Mouse (Mus musculus) stomach, postnatal 0 days (tissue): Measurements from ENCODE around the gene Rhoj. TPM values are rescaled to one million over a fixed set of nuclear protein-coding genes. Genes with fewer than 3 reads are reported as not detected.

Experiments used
- ATAC-seq: fragments of 200-750 bp; cut with Nextera tagmentation; 2 replicates; pipeline ENCODE4 v1.8.0; 2017; ENCODE audit not compliant: low FRiP score, low TSS enrichment
- DNase-seq: peaks from one replicate; pipeline ENCODE4 v3.0.0-alpha.2; 2016; ENCODE audit warnings: low spot score
- H3K27ac ChIP-seq: fragments of 300-500 bp; sonication (generic); replicated peaks from 2 replicates; pipeline ENCODE4 v1.5.1; 2014; ENCODE audit warnings: mild to moderate bottlenecking, control low read depth
- H3K27me3 ChIP-seq: fragments of 300-500 bp; sonication (generic); 2 replicates; pipeline ENCODE4 v1.6.1; 2014; ENCODE audit warnings: low read length; ENCODE audit not compliant: control insufficient read depth, insufficient read depth
- H3K36me3 ChIP-seq: fragments of 300-500 bp; sonication (generic); 2 replicates; pipeline ENCODE4 v1.6.1; 2014; ENCODE audit warnings: low read length, mixed read lengths; ENCODE audit not compliant: control insufficient read depth, insufficient read depth
- H3K4me1 ChIP-seq: fragments of 300-500 bp; sonication (generic); replicated peaks from 2 replicates; pipeline ENCODE4 v1.6.1; 2014; ENCODE audit warnings: antibody characterized with exemption; ENCODE audit not compliant: control insufficient read depth, insufficient read depth
- H3K4me2 ChIP-seq: fragments of 300-500 bp; sonication (generic); replicated peaks from 2 replicates; pipeline ENCODE4 v1.6.1; 2014; ENCODE audit warnings: low read depth, mild to moderate bottlenecking, control low read depth, moderate library complexity
- H3K4me3 ChIP-seq: fragments of 300-500 bp; sonication (generic); 2 replicates; pipeline ENCODE4 v1.5.1; 2014; ENCODE audit warnings: low read depth, low read length, control low read depth
- H3K9ac ChIP-seq: fragments of 300-500 bp; sonication (generic); 2 replicates; pipeline ENCODE4 v1.6.1; 2014; ENCODE audit warnings: mild to moderate bottlenecking, low read length, control low read depth, mixed read lengths
- H3K9me3 ChIP-seq: fragments of 300-500 bp; sonication (generic); 2 replicates; pipeline ENCODE4 v1.6.1; 2016; ENCODE audit warnings: low read length; ENCODE audit not compliant: control insufficient read depth
- CTCF ChIP-seq: IDR thresholded peaks from 2 replicates; pipeline ENCODE4 v1.5.1; 2016; ENCODE audit warnings: antibody characterized with exemption, low read depth, mild to moderate bottlenecking, moderate library complexity
- EP300 ChIP-seq: optimal IDR thresholded peaks from 2 replicates; pipeline ENCODE3; 2016; ENCODE audit warnings: antibody characterized with exemption
- WGBS: fragments of 180-500 bp; shearing (Covaris S2); extraction: QIAGEN DNeasy Blood & Tissue Kit; methylation state at CpG from one replicate; pipeline ENCODE4 v1.1.7; 2014; 5-methylcytosine and 5-hydroxymethylcytosine counted together
- polyA plus RNA-seq: library from polyadenylated mRNA; unstranded; fragments of >200 nt; fragmentation: Nextera tagmentation; extraction: Ambion mirVana; gene quantifications from 2 replicates; pipeline ENCODE4 v1.2.1, GENCODE M21; 2015

Rhoj gene
- polyA plus RNA-seq, 1 experiment from 2014 or later, result 43.0 TPM

GRCm38 (mm10) chr12:75397077-75397476, 89.0 kb downstream of the Rhoj start:
- no peak for TF ChIP-seq EP300
- no peak for TF ChIP-seq CTCF
- Histone ChIP-seq H3K27me3 (no peaks in the 10 kb centered on the region), H3K27ac (no peak overlapping the region), H3K4me3 (no peak overlapping the region), H3K4me2 (no peak overlapping the region), H3K36me3 (0 out of 2 replicates have a peak, but pooled peaks cover 2% of the 10 kb centered on the region), H3K9me3 (no peaks in the 10 kb centered on the region), H3K4me1 (no peaks in the 10 kb centered on the region), H3K9ac (no peak overlapping the region)
- ATAC-seq, result no peak
- WGBS, result 32% methylated on average over 7 of the region's 7 CpGs
- DNase-seq, result no peak

DNA sequence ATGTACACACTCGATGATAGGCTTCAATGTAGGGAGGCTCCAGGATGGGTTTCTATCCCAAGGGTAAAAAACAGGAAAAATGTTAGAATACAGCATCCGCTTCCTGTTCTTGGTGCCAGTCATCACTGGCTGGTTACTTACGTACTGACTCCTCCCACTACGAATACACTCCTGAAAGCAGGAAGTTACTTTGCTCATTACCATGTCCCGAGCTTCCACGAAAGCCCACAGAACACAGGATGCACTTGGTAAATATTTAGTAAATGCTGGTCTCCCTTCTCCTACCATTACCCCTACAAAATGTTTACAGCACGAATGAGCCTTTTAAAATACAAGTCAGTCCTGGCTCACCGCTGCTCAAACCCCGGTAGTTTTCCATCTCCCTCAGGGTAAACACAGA, 104.8 kb downstream of the Rhoj start:
- no peak overlapping the region for H3K27ac ChIP-seq
- H3K36me3 ChIP-seq, result no peaks in the 10 kb centered on the region
- no peak overlapping the region for H3K4me2 ChIP-seq
- no peak overlapping the region for H3K9ac ChIP-seq
- no peak overlapping the region for H3K4me3 ChIP-seq
- no peaks in the 10 kb centered on the region for H3K27me3 ChIP-seq
- ATAC-seq (peak; percentile 35; the same call in 1 of the 2 replicates), DNase-seq (no peak)
- WGBS, result 65% methylated on average over 9 of the region's 9 CpGs
- H3K4me1 ChIP-seq, result no peaks in the 10 kb centered on the region
- TF ChIP-seq CTCF, result no peak
- TF ChIP-seq EP300, result no peak
- H3K9me3 ChIP-seq, result no peaks in the 10 kb centered on the region

DNA sequence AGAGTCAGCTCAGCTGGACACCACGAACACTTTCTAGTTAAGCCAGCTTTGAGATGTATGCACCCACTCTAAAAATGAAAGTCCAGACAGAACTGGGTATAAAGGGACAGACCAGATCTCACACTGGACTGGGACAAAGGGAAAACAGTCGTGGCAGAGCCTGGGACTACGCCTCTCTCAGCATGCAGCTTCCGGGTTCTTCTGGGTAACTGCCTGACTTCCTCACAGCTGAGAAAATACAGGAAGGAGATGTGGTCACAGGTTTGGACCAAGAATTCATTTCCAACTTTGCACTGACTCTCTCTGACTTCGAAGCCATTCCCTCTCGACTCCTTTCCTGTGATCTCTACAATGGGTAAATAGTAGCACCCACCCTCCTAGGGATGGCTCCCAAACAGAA, 106.9 kb downstream of the Rhoj start:
- no peaks in the 10 kb centered on the region for H3K27me3 ChIP-seq
- H3K4me1 ChIP-seq, result no peaks in the 10 kb centered on the region
- H3K9ac ChIP-seq, result no peak overlapping the region
- WGBS, result 73% methylated on average over 6 of the region's 6 CpGs
- no peak overlapping the region for H3K27ac ChIP-seq
- H3K4me2 ChIP-seq, result no peak overlapping the region
- ATAC-seq (no peak), DNase-seq (no peak)
- H3K4me3 ChIP-seq, result no peak overlapping the region
- H3K36me3 ChIP-seq, result no peaks in the 10 kb centered on the region
- H3K9me3 ChIP-seq, result no peaks in the 10 kb centered on the region
- TF ChIP-seq EP300, result no peak
- no peak for TF ChIP-seq CTCF

DNA sequence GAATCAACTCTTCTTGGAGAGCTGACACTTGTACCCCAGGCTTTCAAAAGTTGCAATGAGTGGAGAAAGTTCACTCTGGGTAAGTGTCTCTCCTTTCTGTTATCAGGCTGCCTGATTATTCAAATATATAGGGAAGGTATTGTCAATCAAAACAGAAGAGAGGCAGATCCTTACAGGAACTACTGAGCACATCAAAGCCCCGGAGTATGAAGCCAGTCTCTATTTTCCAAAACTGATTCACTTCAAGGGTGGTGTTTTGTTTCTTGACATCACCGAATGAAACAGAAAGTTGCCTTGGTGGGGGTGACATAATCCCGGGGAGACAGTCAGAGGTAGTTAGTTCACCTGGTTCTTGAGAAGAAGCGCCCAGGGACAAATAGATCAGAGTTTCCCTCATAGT, 108.6 kb downstream of the Rhoj start, which contains the start of gene Gphb5:
TSS of gene Gphb5 (minus strand) at position 101 of the 400 bp plus-strand sequence.
- WGBS, result 88% methylated on average over 4 of the region's 4 CpGs

DNA sequence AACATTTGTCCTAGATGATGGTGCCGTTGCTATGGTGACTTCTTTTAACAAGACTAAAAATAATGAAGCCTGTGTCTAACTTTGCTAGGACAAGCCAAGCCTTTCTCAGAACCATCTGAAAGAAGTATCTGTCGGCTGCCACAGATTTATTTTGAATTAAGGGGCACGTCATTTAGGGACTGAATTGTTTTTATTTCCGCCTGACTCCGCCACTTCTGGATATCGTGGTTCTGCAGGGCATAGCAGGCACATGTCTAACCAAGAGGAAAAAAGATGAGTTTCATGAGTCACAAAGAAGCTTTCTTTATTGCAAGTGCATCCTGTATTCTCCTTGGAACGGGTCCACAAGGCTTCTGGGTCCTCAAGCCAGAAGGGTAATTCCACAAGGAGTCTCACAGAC, 116.2 kb downstream of the Rhoj start:
- no peak overlapping the region for H3K4me3 ChIP-seq
- H3K9me3 ChIP-seq, result no peaks in the 10 kb centered on the region
- no peak overlapping the region for H3K27ac ChIP-seq
- H3K4me2 ChIP-seq, result no peak overlapping the region
- WGBS, result 63% methylated on average over 7 of the region's 7 CpGs
- H3K4me1 ChIP-seq, result no peaks in the 10 kb centered on the region
- no peaks in the 10 kb centered on the region for H3K36me3 ChIP-seq
- no peak overlapping the region for H3K9ac ChIP-seq
- H3K27me3 ChIP-seq, result no peaks in the 10 kb centered on the region
- DNase-seq (no peak), ATAC-seq (no peak)
- TF ChIP-seq EP300 (no peak), CTCF (no peak)

More for the DNA sequence above, 108.6 kb downstream of the Rhoj start, which contains the start of gene Gphb5:
- no peak within 1 kb of the TSS for H3K27ac ChIP-seq
- no peak within 1 kb of the TSS for H3K9ac ChIP-seq
- no peak within 1 kb of the TSS for H3K4me2 ChIP-seq
- H3K27me3 ChIP-seq, result no peaks in the 10 kb centered on the region
- ATAC-seq (no peak), DNase-seq (no peak)
- H3K4me3 ChIP-seq, result no peak within 1 kb of the TSS
- H3K9me3 ChIP-seq, result no peaks in the 10 kb centered on the region
- H3K4me1 ChIP-seq, result no peaks in the 10 kb centered on the region
- H3K36me3 ChIP-seq, result no peaks in the 10 kb centered on the region
- no peak for TF ChIP-seq CTCF
- no peak for TF ChIP-seq EP300

DNA sequence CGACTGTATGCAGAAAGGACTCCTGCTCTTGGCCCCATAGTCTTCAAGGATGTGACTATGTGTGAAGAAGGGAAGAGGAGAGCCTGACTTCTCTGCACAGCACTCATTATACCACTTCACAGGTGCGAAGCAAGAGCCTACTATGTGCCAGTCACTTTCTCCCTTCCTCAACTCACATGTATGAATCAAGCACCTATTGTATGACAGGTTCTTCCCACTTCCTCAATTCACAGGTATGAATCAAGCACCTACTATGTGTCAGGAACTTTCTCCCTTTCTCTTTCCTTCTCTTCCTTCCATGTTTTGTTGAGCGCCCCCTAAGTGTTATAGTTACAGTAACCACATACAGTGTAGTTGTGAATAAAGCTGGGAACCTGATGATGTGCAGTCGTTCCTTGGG, 116.7 kb downstream of the Rhoj start:
- H3K27ac ChIP-seq, result no peak overlapping the region
- no peaks in the 10 kb centered on the region for H3K4me1 ChIP-seq
- H3K4me2 ChIP-seq, result no peak overlapping the region
- no peaks in the 10 kb centered on the region for H3K36me3 ChIP-seq
- no peak overlapping the region for H3K9ac ChIP-seq
- 86% methylated on average over 4 of the region's 4 CpGs for WGBS
- no peaks in the 10 kb centered on the region for H3K27me3 ChIP-seq
- no peak for TF ChIP-seq EP300
- no peak for TF ChIP-seq CTCF
- DNase-seq, result no peak
- H3K9me3 ChIP-seq, result no peaks in the 10 kb centered on the region
- ATAC-seq, result no peak
- H3K4me3 ChIP-seq, result no peak overlapping the region
